Mouse (Mus musculus): ENCODE data around the gene Ints11.

Ints11 gene

GRCm38 (mm10) chr4:155847591-155848352, 21.6 kb upstream of the Ints11 start:
- DNase-seq (ENCODE audit: low read depth, low spot score), result peak; percentile 54

GRCm38 (mm10) chr4:155848434-155849095, 20.8 kb upstream of the Ints11 start:
- DNase-seq (ENCODE audit: low read depth, low spot score), result no peak

- DNase-seq (ENCODE audit: low read depth, low spot score), result no peak
These were observed 20.0 kb upstream of the Ints11 start for GRCm38 (mm10) chr4:155849391-155849790.

DNA sequence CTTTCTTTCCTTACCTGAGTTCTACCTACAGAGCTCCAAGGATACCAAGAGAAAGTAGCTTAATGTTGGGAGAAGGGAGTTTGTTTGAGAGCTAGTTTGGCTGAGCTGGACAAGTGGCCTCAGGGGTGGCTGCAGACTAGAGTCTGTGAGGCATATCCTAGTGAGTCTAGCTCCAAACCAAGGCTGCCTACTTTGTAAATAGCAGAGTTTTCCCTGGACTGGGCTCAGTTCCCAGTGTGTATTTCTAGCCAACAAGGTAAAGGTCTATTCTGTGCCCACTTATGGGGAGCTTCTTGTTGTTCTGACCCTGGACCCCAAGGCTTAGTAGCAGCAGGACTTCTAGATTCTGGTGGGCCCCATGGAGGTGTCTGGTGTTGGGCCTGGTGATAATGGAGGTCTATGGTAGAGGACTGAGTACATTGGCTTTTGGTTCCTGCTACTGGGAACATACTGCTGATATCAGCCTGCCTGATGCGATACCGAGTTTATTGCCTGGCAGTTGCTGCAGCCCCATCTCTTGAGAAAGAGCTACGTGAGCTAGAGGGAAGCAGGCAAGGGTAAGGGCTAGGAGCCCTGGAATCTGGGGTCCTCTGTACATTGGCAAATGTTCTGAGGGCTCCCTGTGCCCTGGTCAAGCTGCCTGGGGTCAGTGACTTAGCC, 19.4 kb upstream of the Ints11 start:
- DNase-seq (ENCODE audit: low read depth, low spot score), result no peak

- no peak for DNase-seq (ENCODE audit: low read depth, low spot score)
These were observed 18.0 kb upstream of the Ints11 start for GRCm38 (mm10) chr4:155851368-155851767.

DNA sequence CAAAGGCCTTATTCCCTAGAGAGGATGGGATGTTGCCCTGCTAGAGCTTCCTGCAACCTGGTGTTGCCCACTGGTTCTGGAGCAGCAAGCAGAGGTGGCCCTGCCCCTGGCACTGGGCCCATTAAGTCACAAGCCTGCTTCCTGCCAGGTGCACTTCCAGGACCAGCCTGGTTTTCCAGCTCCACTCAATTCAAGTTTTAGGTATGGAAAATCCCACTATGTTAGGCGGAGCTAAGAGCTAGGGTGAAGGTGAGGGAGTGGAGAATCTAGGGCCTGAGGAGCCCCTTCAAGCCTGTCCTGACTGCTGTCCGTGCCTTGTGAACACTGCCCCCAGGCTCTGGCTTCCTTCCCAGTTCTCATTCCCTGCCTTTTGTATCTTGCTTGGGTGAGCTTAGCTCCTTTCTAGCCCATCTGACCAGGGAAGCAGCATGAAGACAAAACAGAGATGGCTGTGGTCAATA, 17.4 kb upstream of the Ints11 start:
- no peak for DNase-seq (ENCODE audit: low read depth, low spot score)

DNA sequence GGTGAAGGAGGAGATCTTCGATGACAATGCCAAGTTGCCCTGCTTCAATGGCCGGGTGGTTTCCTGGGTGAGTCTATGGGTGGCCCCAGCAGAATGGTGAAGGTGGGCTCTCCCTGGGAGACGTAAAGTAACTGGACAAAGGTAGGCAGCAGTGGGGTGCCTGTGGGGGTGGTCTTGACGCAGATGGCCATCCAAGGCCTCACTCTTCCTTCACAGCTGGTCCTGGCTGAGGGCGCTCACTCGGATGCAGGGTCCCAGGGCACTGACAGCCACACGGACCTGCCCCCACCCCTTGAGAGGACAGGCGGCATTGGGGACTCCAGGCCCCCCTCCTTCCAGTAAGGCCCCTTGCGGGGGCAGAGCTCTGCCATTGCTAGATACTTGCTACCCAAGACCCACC, 15.9 kb upstream of the Ints11 start:
- DNase-seq (ENCODE audit: low read depth, low spot score), result no peak

- no peak for DNase-seq (ENCODE audit: low read depth, low spot score)
These were observed 14.4 kb upstream of the Ints11 start for GRCm38 (mm10) chr4:155854991-155855390.

DNA sequence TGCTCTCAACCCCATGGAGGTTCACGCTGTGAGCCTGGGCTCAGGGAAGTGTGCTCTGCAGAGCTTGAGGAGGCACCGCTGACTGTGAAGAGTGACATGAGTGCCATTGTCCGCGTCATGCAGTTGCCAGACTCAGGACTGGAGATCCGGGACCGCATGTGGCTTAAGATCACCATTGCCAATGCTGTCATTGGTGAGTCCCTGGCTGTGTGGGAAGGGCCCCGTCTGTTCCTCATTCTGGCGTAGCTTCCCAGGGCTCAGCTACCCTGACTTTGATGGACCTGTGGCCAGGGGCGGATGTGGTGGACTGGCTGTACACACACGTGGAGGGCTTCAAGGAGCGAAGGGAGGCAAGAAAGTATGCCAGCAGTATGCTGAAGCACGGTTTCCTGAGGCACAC, 13.3 kb upstream of the Ints11 start:
- no peak for DNase-seq (ENCODE audit: low read depth, low spot score)

DNA sequence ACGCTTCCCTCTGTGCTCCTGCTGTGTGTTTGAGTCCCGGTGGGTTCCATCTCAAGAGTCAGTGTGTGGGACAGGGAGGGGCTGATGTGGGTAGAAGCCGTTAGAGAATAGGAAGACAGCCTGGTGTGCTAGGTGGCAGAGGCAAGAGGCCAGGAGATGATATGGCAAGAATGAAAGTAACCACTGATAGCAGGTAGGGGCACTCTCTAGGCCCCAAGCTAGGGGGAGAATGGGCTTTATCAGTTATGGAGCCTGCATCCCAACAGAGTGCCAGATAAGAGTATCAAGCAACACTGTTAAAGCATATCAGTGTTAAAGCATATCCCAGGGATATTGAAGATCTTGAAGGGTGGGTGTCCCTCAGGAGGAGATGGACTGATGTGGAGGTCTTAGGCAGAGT, 12.5 kb upstream of the Ints11 start:
- no peak for DNase-seq (ENCODE audit: low read depth, low spot score)

- DNase-seq (ENCODE audit: low read depth, low spot score), result no peak
These were observed 10.0 kb upstream of the Ints11 start for GRCm38 (mm10) chr4:155859318-155859717.

DNA sequence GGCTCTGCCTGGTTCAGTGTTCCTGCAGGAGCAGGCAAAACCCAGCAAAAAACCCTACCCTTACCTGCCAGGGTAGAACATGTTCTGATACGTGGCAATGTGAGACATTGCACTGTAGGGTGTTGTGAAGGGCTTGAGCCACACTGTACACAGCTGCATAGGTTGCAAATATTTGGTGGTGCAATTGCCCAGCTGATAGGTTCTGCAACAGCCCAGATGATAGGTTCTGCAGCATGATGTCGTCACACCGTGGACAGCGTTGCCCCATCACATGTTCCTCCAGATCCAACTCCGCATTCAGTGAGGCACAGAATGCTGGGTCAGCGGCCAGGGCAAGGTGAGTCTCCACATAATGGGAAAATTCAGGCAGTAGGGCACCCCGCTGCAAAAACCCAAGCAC, 7.6 kb upstream of the Ints11 start:
- no peak for DNase-seq (ENCODE audit: low read depth, low spot score)

- DNase-seq (ENCODE audit: low read depth, low spot score), result no peak
These were observed 6.3 kb upstream of the Ints11 start, which contains the start of gene Tas1r3 for GRCm38 (mm10) chr4:155863001-155863400. Tas1r3 (minus strand) TSS chr4:155863362.

GRCm38 (mm10) chr4:155868614-155869298, 590 bp upstream of the Ints11 start:
- DNase-seq (ENCODE audit: low read depth, low spot score), result no peak

GRCm38 (mm10) chr4:155871404-155871803, 2.1 kb downstream of the Ints11 start:
- DNase-seq (ENCODE audit: low read depth, low spot score), result no peak

GRCm38 (mm10) chr4:155883587-155883986, 14.2 kb downstream of the Ints11 start:
- no peak for DNase-seq (ENCODE audit: low read depth, low spot score)

GRCm38 (mm10) chr4:155886330-155886729, 17.0 kb downstream of the Ints11 start:
- DNase-seq (ENCODE audit: low read depth, low spot score), result no peak

- DNase-seq (ENCODE audit: low read depth, low spot score), result no peak
These were observed 18.3 kb downstream of the Ints11 start for GRCm38 (mm10) chr4:155887674-155888073.

- DNase-seq (ENCODE audit: low read depth, low spot score), result no peak
These were observed 18.8 kb downstream of the Ints11 start for GRCm38 (mm10) chr4:155888181-155888580.

DNA sequence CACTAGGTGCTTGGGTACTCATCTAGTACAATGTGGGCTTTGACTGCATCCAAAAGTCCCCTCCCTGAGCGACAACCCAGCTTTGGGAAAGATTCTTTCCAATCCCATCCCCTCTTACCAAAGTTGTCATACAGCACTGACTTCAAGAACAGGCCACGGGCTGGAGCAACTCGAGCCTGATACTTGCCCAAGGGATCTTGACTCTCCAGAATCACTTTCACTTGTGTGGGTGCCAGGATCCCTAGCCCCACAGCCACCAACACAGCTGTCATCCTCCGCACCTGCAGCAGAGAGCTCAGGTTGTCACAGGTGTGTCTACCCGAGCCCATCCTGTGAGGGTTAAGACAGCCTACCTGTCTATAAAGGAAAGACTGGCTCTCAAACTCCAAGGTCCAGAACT, 20.0 kb downstream of the Ints11 start:
- no peak for DNase-seq (ENCODE audit: low read depth, low spot score)

DNA sequence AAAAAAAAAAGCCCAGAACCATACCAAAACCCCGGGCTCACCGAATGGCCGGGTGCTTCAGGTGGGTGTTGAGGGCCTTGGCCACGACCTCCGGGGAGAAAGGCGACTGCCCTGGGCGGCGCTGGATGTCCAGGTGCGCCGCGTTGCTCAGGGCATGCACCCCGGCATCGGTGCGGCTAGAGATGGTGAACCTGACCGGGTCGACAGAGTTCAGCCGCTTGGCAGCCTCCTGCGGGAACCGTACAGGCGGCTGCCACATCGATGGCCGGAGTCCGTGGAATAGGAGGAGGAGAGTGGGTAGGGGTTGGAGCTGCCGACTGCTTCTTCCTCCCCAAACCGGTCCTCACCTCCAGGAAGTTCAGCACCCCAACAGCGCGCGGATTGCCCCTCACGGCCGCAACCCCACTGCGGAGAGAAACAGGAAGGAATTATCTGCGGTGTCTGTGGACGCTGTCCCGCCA, 21.7 kb downstream of the Ints11 start:
- DNase-seq (ENCODE audit: low read depth, low spot score), result no peak

DNA sequence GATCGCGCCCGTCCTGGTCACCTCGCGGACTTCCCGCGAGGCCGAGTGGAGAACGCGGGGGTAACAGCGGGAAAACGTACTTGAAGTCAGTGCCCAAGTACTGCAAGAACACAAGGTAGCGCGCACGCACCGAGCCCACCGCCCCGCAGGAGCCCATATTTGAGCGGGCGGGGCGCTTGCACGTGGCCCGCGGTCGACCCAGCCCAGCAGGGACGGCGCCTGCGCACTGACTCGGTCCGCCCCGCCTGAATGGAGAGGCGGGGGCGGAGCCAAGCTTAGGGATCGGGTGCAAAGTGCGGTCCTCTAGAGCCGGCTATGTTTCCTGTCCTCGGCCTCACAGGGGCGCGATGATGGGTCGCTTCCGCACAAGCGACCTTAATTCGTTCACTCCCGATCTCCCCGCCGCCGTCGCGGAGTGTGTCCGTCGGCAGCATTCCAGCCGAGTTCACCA, 22.2 kb downstream of the Ints11 start, which contains the start of the genes Pusl1 and Acap3:
Pusl1 (minus strand) TSS at position 231 of the 451 bp plus-strand sequence.
Acap3 (plus strand) TSS at position 272 of the 451 bp plus-strand sequence.
- peak; percentile 97 for DNase-seq (ENCODE audit: low read depth, low spot score)
